Mouse (Mus musculus) brain, embryonic 14.5 days (tissue): Measurements from ENCODE around the gene Casc3.

Source experiments
- CTCF ChIP-seq: fragments of 200-500 bp; IDR thresholded peaks from 2 replicates; pipeline ENCODE4 v1.5.1; 2012; ENCODE audit warnings: inconsistent platforms, mild to moderate bottlenecking, moderate library complexity, borderline replicate concordance; ENCODE audit not compliant: insufficient read depth, insufficient read length; ENCODE audit errors: extremely low read depth
- POLR2A ChIP-seq: fragments of 200-500 bp; IDR thresholded peaks from 2 replicates; pipeline ENCODE4 v1.6.1; 2012; ENCODE audit warnings: mild to moderate bottlenecking, inconsistent platforms, borderline replicate concordance; ENCODE audit not compliant: poor library complexity, insufficient read depth, insufficient read length, severe bottlenecking; ENCODE audit errors: extremely low read depth

- TF ChIP-seq CTCF (no peak), POLR2A (no peak)
Measured at GRCm38 (mm10) chr11:98763502-98763861, 41.2 kb upstream of the Casc3 start.
